Mouse (Mus musculus) CH12.LX (cell line): ENCODE data around the gene Neurl1b. TPM values are rescaled to one million over a fixed set of nuclear protein-coding genes. Genes with fewer than 3 reads are reported as not detected.

Experiments used
- DNase-seq: peaks from one replicate; pipeline ENCODE4 v3.0.0-alpha.2; 2013; ENCODE audit errors: extremely low read depth
- H3K27ac ChIP-seq: 2 replicates; pipeline ENCODE4 v1.5.1; 2012; ENCODE audit warnings: low read depth, mild to moderate bottlenecking, control low read depth, moderate library complexity; ENCODE audit not compliant: insufficient read depth
- H3K27me3 ChIP-seq: replicated peaks from 2 replicates; pipeline ENCODE3; 2012; ENCODE audit warnings: inconsistent platforms
- H3K36me3 ChIP-seq, 2 experiments: replicated peaks in 1 of 2; 2 replicates each; pipeline versions ENCODE3 to v1.6.1; 2012; ENCODE audit warnings: inconsistent platforms in 1 of 2, low read length in 1 of 2, mild to moderate bottlenecking in 1 of 2, mixed read lengths in 1 of 2, moderate library complexity in 1 of 2; ENCODE audit not compliant: control insufficient read depth in 1 of 2, insufficient read depth in 1 of 2
- H3K4me1 ChIP-seq, 2 experiments: 2 replicates each; pipeline ENCODE4 v1.6.1; 2012; ENCODE audit warnings: inconsistent platforms in 1 of 2, moderate library complexity in 1 of 2; ENCODE audit not compliant: insufficient read depth in 2 of 2, control insufficient read depth in 1 of 2
- H3K4me2 ChIP-seq: 2 replicates; pipeline ENCODE4 v1.6.1; 2012; ENCODE audit warnings: low read depth, mild to moderate bottlenecking, control low read depth; ENCODE audit not compliant: poor library complexity, insufficient read depth, severe bottlenecking
- H3K4me3 ChIP-seq, 3 experiments: fragments of 150-350 bp in 1 of 3; sonication (generic) in 1 of 3; replicated peaks in 1 of 3; 2 replicates each; pipeline versions ENCODE3 to v1.5.1; 2011 to 2012; ENCODE audit warnings: low read depth in 2 of 3, low read length in 2 of 3, mild to moderate bottlenecking in 2 of 3, moderate library complexity in 2 of 3, control low read depth in 1 of 3, improper control_type of control experiment in 1 of 3, inconsistent platforms in 1 of 3, mixed read lengths in 1 of 3; ENCODE audit not compliant: poor library complexity in 1 of 3
- H3K79me2 ChIP-seq: replicated peaks from 2 replicates; pipeline ENCODE4 v1.6.1; 2012; ENCODE audit warnings: mild to moderate bottlenecking, moderate library complexity; ENCODE audit not compliant: control insufficient read depth, poor library complexity, insufficient read depth, severe bottlenecking; ENCODE audit errors: extremely low read depth
- H3K9ac ChIP-seq: 2 replicates; pipeline ENCODE4 v1.6.1; 2012; ENCODE audit warnings: low read depth, mild to moderate bottlenecking, control low read depth, moderate library complexity; ENCODE audit not compliant: insufficient read depth
- H3K9me3 ChIP-seq: replicated peaks from 2 replicates; pipeline ENCODE3; 2012; ENCODE audit warnings: low read length, inconsistent platforms, mixed read lengths
- BHLHE40 ChIP-seq: IDR thresholded peaks from 2 replicates; pipeline ENCODE4 v1.6.1; 2011; ENCODE audit warnings: mild to moderate bottlenecking, low read depth, low read length, improper control_type of control experiment
- CTCF ChIP-seq, 2 experiments: IDR thresholded peaks in 1 of 2; conservative IDR thresholded peaks in 1 of 2; 2 replicates each; pipeline ENCODE4 v1.5.1; 2011 to 2012; ENCODE audit warnings: low read depth in 2 of 2, low read length in 2 of 2, improper control_type of control experiment in 1 of 2, inconsistent platforms in 1 of 2, mild to moderate bottlenecking in 1 of 2, moderate library complexity in 1 of 2
- KAT2A ChIP-seq: IDR thresholded peaks from 2 replicates; pipeline ENCODE4 v1.6.1; 2012; ENCODE audit warnings: low read length, improper control_type of control experiment, inconsistent platforms; ENCODE audit not compliant: insufficient replicate concordance
- MAFK ChIP-seq: IDR thresholded peaks from 2 replicates; pipeline ENCODE4 v1.6.1; 2011; ENCODE audit warnings: low read length, improper control_type of control experiment; ENCODE audit not compliant: insufficient replicate concordance
- MXI1 ChIP-seq: IDR thresholded peaks from 2 replicates; pipeline ENCODE4 v1.6.1; 2011; ENCODE audit warnings: mild to moderate bottlenecking, low read depth, low read length, improper control_type of control experiment
- MYC ChIP-seq: IDR thresholded peaks from 2 replicates; pipeline ENCODE4 v1.6.1; 2011; ENCODE audit warnings: low read depth, mild to moderate bottlenecking, improper control_type of control experiment, low read length
- NELFE ChIP-seq: IDR thresholded peaks from 2 replicates; pipeline ENCODE4 v1.6.1; 2011; ENCODE audit warnings: low read depth, low read length, improper control_type of control experiment
- RAD21 ChIP-seq: IDR thresholded peaks from 2 replicates; pipeline ENCODE4 v1.6.1; 2011; ENCODE audit warnings: low read depth, mild to moderate bottlenecking, low read length, improper control_type of control experiment, moderate library complexity
- SIN3A ChIP-seq: IDR thresholded peaks from 2 replicates; pipeline ENCODE4 v1.6.1; 2012; ENCODE audit warnings: low read length, improper control_type of control experiment, inconsistent platforms
- SMC3 ChIP-seq: IDR thresholded peaks from 2 replicates; pipeline ENCODE4 v1.6.1; 2011; ENCODE audit warnings: low read depth, low read length, improper control_type of control experiment
- USF2 ChIP-seq: conservative IDR thresholded peaks from 2 replicates; pipeline ENCODE4 v1.6.1; 2011; ENCODE audit warnings: low read depth, low read length, improper control_type of control experiment
- ZMIZ1 ChIP-seq: IDR thresholded peaks from 2 replicates; pipeline ENCODE4 v1.6.1; 2012; ENCODE audit warnings: low read depth, mild to moderate bottlenecking, inconsistent platforms, low read length, improper control_type of control experiment
- dilution Hi-C: fragments of 300-500 bp; cut with MboI; formaldehyde crosslinking; loops from 2 replicates; pipeline ENCODE4 v1.14.3; 2020; ENCODE audit warnings: low sequenced_read_pairs; ENCODE audit not compliant: extremely low pct_unique_long_range_greater_than_20kb, extremely low pct_ligation_motif_present
- in situ Hi-C: fragments of 300-500 bp; cut with MboI; formaldehyde crosslinking; loops from 3 replicates; pipeline ENCODE4 v1.14.3; 2019; ENCODE audit warnings: low sequenced_read_pairs, low pct_ligation_motif_present, low pct_unique_long_range_greater_than_20kb, mixed read lengths
- polyA plus RNA-seq: library from polyadenylated mRNA; unstranded; fragments of >175 nt; gene quantifications from 2 replicates; pipeline ENCODE4 v1.2.1, GENCODE M21; 2012; ENCODE audit warnings: low read depth; ENCODE audit not compliant: insufficient read length
- total RNA-seq, 2 experiments: library from RNA; depleted of rRNA; stranded (reverse); fragments of 300-350 nt in 1 of 2; fragments of >200 nt in 1 of 2; gene quantifications; 2 replicates each; pipeline ENCODE4 v1.2.3; 2012 to 2014

The Neurl1b gene
- 0.17 and 0.25 TPM in 2 replicates for total RNA-seq (2012; rRNA removed)
- not detected in 2 replicates for total RNA-seq (2014; rRNA removed)
- not detected in 2 replicates for polyA plus RNA-seq

DNA sequence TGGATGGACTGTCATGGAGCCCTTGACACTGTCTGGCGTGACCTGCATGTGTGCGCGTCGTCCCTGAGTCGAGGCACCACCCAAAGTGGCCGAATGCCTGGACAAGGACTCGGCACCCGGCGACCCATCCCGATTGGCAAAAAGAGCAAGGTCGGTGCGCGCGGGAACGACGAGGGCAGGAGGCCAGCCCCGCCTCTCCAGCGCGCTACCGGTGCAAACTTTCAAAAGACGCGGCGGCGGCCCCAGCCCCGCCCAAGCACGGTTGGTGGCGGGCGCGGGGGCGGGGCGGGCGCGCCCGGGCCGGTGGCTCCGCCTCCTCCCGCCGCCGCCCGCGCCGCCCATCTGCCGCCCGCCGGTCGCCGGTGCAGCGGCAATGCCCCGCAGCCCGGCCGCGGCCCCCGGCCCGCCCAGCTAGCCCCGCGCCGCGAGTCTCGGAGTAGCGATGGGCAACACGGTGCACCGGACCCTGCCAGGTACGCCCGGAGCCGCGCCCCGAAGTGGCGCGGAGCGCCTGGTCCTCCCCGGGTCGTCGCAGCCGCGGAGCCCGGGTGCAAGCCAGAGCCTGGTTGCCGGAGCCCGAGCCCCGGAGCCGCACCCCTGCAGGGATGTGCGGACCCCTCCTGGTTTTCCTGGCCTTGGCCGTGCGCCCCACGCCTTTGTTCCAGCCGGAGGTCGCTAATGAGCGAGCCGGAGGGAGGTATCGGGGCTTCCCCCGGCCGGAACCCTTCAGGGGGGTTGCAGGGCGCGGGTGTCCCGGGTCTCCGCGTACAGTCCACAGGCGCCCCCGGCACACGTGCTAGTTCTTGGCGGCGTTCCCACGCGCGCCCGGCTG, at the start of gene Neurl1b:
Gene Neurl1b (plus strand): TSS at position 307 of the 832 bp plus-strand sequence.
- Histone ChIP-seq H3K9ac (peak within 1 kb of the TSS; percentile 17; the same call in 1 of the 2 replicates), H3K9me3 (no peaks in the 10 kb centered on the region), H3K4me1 (peaks cover 4% of the 10 kb centered on the region in 2 experiments; a peak in 3 of 4 replicates), H3K27ac (no peak within 1 kb of the TSS), H3K4me2 (peak within 1 kb of the TSS; percentile 86), H3K27me3 (peaks cover 94% of the 10 kb centered on the region), H3K36me3 (no peaks in the 10 kb centered on the region), H3K79me2 (no peaks in the 10 kb centered on the region), H3K4me3 (peak within 1 kb of the TSS in 2 of 3 experiments; percentile 27 to 62)
- DNase-seq, result no peak
- dilution Hi-C loops (no loop called here), in situ Hi-C loops (no loop called here)
- TF ChIP-seq RAD21 (no peak), MXI1 (no peak), MYC (no peak), SIN3A (no peak), NELFE (no peak), SMC3 (no peak), KAT2A (no peak), USF2 (no peak), BHLHE40 (no peak)

DNA sequence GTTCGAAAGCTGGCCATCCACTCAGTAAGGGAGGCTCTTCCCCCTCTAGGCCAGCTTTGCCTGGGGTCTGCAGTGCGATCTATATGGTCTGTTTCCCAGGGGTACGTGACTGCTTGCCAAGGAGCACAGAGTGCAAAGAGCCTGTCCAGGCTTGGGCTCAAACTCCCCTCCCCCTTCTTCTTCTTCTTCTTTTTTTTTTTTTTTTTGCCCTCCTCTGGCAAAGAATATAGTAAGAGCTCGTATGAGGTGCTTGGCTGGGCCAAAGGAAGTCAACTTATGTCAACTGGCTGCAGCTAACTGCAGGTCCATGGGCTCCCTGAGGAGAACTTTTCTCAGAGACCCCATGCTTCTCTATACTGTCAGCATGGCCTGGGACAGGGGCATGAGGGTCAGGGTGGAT, 47.8 kb upstream of the Neurl1b start:
- dilution Hi-C loops, result no loop called here
- Histone ChIP-seq H3K36me3 (no peaks in the 10 kb centered on the region), H3K27me3 (peaks cover 89% of the 10 kb centered on the region), H3K9ac (no peak overlapping the region), H3K4me3 (no peak overlapping the region), H3K4me2 (no peak overlapping the region), H3K4me1 (0 out of 4 replicates have a peak, but pooled peaks cover 0 to 2% of the 10 kb centered on the region in 2 experiments), H3K79me2 (no peaks in the 10 kb centered on the region), H3K27ac (no peak overlapping the region), H3K9me3 (no peaks in the 10 kb centered on the region)
- in situ Hi-C loops, result no loop called here
- no peak for TF ChIP-seq BHLHE40
- no peak for TF ChIP-seq ZMIZ1
- TF ChIP-seq CTCF (conservative IDR thresholded peaks at IDR 0.05 in 1 of 2, IDR thresholded peaks at IDR 0.05 in 1 of 2; ENCODE audit: low read depth in 2 of 2, low read length in 2 of 2), result no peak
- TF ChIP-seq MAFK, result no peak
- DNase-seq, result no peak
